Mouse (Mus musculus): Measurements from ENCODE around the gene Ell3. TPM values are rescaled to one million over a fixed set of nuclear protein-coding genes. Genes with fewer than 3 reads are reported as not detected.

The Ell3 gene
- polyA plus RNA-seq, 1 experiment: 22.8 TPM

- peaks cover 10% of the 10 kb centered on the region for H3K4me1 ChIP-seq (ENCODE audit: control insufficient read depth, insufficient read depth, insufficient read length)
- H3K36me3 ChIP-seq (ENCODE audit: control insufficient read depth, insufficient read depth, low read length): peaks cover 14% of the 10 kb centered on the region
- no peak overlapping the region for H3K27ac ChIP-seq (ENCODE audit: insufficient read depth, low read length)
- WGBS: 88% methylated on average over 5 of the region's 5 CpGs
- no peak for DNase-seq (ENCODE audit: low read depth in 1 of 2, low spot score in 2 of 2)
- no peaks in the 10 kb centered on the region for H3K27me3 ChIP-seq (ENCODE audit: control insufficient read depth, insufficient read depth, low read length)
- no peak for TF ChIP-seq CTCF (IDR thresholded peaks at IDR 0.05; ENCODE audit: extremely low read depth, insufficient read depth, insufficient read length, insufficient replicate concordance)
- no peak for TF ChIP-seq POLR2A (IDR thresholded peaks at IDR 0.05; ENCODE audit: low read depth, low read length)
- no peak overlapping the region for H3K4me3 ChIP-seq (ENCODE audit: extremely low read depth, insufficient read depth, insufficient read length)
Measured at GRCm38 (mm10) chr2:121455534-121455933, 11.5 kb upstream of the Ell3 start.

GRCm38 (mm10) chr2:121453917-121454316 is 9.8 kb upstream of the Ell3 start:
- Histone ChIP-seq H3K4me1 (ENCODE audit: control insufficient read depth, insufficient read depth, insufficient read length) (peaks cover 15% of the 10 kb centered on the region), H3K27me3 (ENCODE audit: control insufficient read depth, insufficient read depth, low read length) (no peaks in the 10 kb centered on the region), H3K36me3 (ENCODE audit: control insufficient read depth, insufficient read depth, low read length) (peaks cover 12% of the 10 kb centered on the region), H3K4me3 (ENCODE audit: extremely low read depth, insufficient read depth, insufficient read length) (no peak overlapping the region), H3K27ac (ENCODE audit: insufficient read depth, low read length) (no peak overlapping the region)
- TF ChIP-seq CTCF (IDR thresholded peaks at IDR 0.05; ENCODE audit: extremely low read depth, insufficient read depth, insufficient read length, insufficient replicate concordance) (no peak), POLR2A (IDR thresholded peaks at IDR 0.05; ENCODE audit: low read depth, low read length) (no peak)
- WGBS: 93% methylated on average over 6 of the region's 6 CpGs
- no peak for DNase-seq (ENCODE audit: low read depth in 1 of 2, low spot score in 2 of 2)

GRCm38 (mm10) chr2:121452990-121453389 is 8.9 kb upstream of the Ell3 start, which contains the start of gene Hypk:
Hypk (plus strand) TSS chr2:121453290.
- no peak for DNase-seq (ENCODE audit: low read depth in 1 of 2, low spot score in 2 of 2)
- no peak within 1 kb of the TSS for H3K27ac ChIP-seq (ENCODE audit: insufficient read depth, low read length)
- TF ChIP-seq POLR2A (IDR thresholded peaks at IDR 0.05; ENCODE audit: low read depth, low read length) (no peak), CTCF (IDR thresholded peaks at IDR 0.05; ENCODE audit: extremely low read depth, insufficient read depth, insufficient read length, insufficient replicate concordance) (no peak)
- no peak within 1 kb of the TSS for H3K4me3 ChIP-seq (ENCODE audit: extremely low read depth, insufficient read depth, insufficient read length)
- WGBS: 72% methylated on average over 4 of the region's 4 CpGs
- H3K36me3 ChIP-seq (ENCODE audit: control insufficient read depth, insufficient read depth, low read length): peaks cover 10% of the 10 kb centered on the region
- no peaks in the 10 kb centered on the region for H3K27me3 ChIP-seq (ENCODE audit: control insufficient read depth, insufficient read depth, low read length)
- H3K4me1 ChIP-seq (ENCODE audit: control insufficient read depth, insufficient read depth, insufficient read length): peaks cover 15% of the 10 kb centered on the region

GRCm38 (mm10) chr2:121452361-121452760 is 8.3 kb upstream of the Ell3 start:
- WGBS: 86% methylated on average over 4 of the region's 4 CpGs
- peaks cover 11% of the 10 kb centered on the region for H3K4me1 ChIP-seq (ENCODE audit: control insufficient read depth, insufficient read depth, insufficient read length)
- no peak overlapping the region for H3K27ac ChIP-seq (ENCODE audit: insufficient read depth, low read length)
- no peak for DNase-seq (ENCODE audit: low read depth in 1 of 2, low spot score in 2 of 2)
- H3K4me3 ChIP-seq (ENCODE audit: extremely low read depth, insufficient read depth, insufficient read length): no peak overlapping the region
- TF ChIP-seq POLR2A (IDR thresholded peaks at IDR 0.05; ENCODE audit: low read depth, low read length) (no peak), CTCF (IDR thresholded peaks at IDR 0.05; ENCODE audit: extremely low read depth, insufficient read depth, insufficient read length, insufficient replicate concordance) (no peak)
- H3K36me3 ChIP-seq (ENCODE audit: control insufficient read depth, insufficient read depth, low read length): peaks cover 10% of the 10 kb centered on the region
- no peaks in the 10 kb centered on the region for H3K27me3 ChIP-seq (ENCODE audit: control insufficient read depth, insufficient read depth, low read length)

GRCm38 (mm10) chr2:121450093-121450492 is 6.0 kb upstream of the Ell3 start:
- no peaks in the 10 kb centered on the region for H3K27me3 ChIP-seq (ENCODE audit: control insufficient read depth, insufficient read depth, low read length)
- DNase-seq (ENCODE audit: low read depth in 1 of 2, low spot score in 2 of 2): peak in 1 of 2 experiments; percentile 18
- no peak for TF ChIP-seq CTCF (IDR thresholded peaks at IDR 0.05; ENCODE audit: extremely low read depth, insufficient read depth, insufficient read length, insufficient replicate concordance)
- no peak for TF ChIP-seq POLR2A (IDR thresholded peaks at IDR 0.05; ENCODE audit: low read depth, low read length)
- H3K4me3 ChIP-seq (ENCODE audit: extremely low read depth, insufficient read depth, insufficient read length): peak overlapping the region; percentile 96
- peaks cover 10% of the 10 kb centered on the region for H3K36me3 ChIP-seq (ENCODE audit: control insufficient read depth, insufficient read depth, low read length)
- WGBS: under 1% methylated on average over 7 of the region's 7 CpGs
- peak overlapping the region; percentile 95 for H3K27ac ChIP-seq (ENCODE audit: insufficient read depth, low read length)
- H3K4me1 ChIP-seq (ENCODE audit: control insufficient read depth, insufficient read depth, insufficient read length): peaks cover 6% of the 10 kb centered on the region

GRCm38 (mm10) chr2:121449545-121450011 is 5.5 kb upstream of the Ell3 start:
- Histone ChIP-seq H3K27ac (ENCODE audit: insufficient read depth, low read length) (peak overlapping the region; percentile 95), H3K36me3 (ENCODE audit: control insufficient read depth, insufficient read depth, low read length) (peaks cover 10% of the 10 kb centered on the region), H3K4me1 (ENCODE audit: control insufficient read depth, insufficient read depth, insufficient read length) (peaks cover 6% of the 10 kb centered on the region), H3K4me3 (ENCODE audit: extremely low read depth, insufficient read depth, insufficient read length) (peak overlapping the region; percentile 96), H3K27me3 (ENCODE audit: control insufficient read depth, insufficient read depth, low read length) (no peaks in the 10 kb centered on the region)
- no peak for TF ChIP-seq CTCF (IDR thresholded peaks at IDR 0.05; ENCODE audit: extremely low read depth, insufficient read depth, insufficient read length, insufficient replicate concordance)
- no peak for TF ChIP-seq POLR2A (IDR thresholded peaks at IDR 0.05; ENCODE audit: low read depth, low read length)
- DNase-seq (ENCODE audit: low read depth in 1 of 2, low spot score in 2 of 2): no peak
- WGBS: under 1% methylated on average over 54 of the region's 54 CpGs

GRCm38 (mm10) chr2:121448739-121449535 is 4.9 kb upstream of the Ell3 start, which contains the start of gene Serf2:
Serf2 (plus strand) TSS chr2:121449195.
- Histone ChIP-seq H3K27ac (ENCODE audit: insufficient read depth, low read length) (peak within 1 kb of the TSS; percentile 95), H3K27me3 (ENCODE audit: control insufficient read depth, insufficient read depth, low read length) (no peaks in the 10 kb centered on the region), H3K4me3 (ENCODE audit: extremely low read depth, insufficient read depth, insufficient read length) (peak within 1 kb of the TSS; percentile 96), H3K36me3 (ENCODE audit: control insufficient read depth, insufficient read depth, low read length) (peaks cover 10% of the 10 kb centered on the region), H3K4me1 (ENCODE audit: control insufficient read depth, insufficient read depth, insufficient read length) (peaks cover 6% of the 10 kb centered on the region)
- DNase-seq (ENCODE audit: low read depth in 1 of 2, low spot score in 2 of 2): peak; percentile 98 to 100
- under 1% methylated on average over 70 of the region's 74 CpGs for WGBS
- no peak for TF ChIP-seq CTCF (IDR thresholded peaks at IDR 0.05; ENCODE audit: extremely low read depth, insufficient read depth, insufficient read length, insufficient replicate concordance)
- peak; percentile 92 for TF ChIP-seq POLR2A (IDR thresholded peaks at IDR 0.05; ENCODE audit: low read depth, low read length)
